Mouse (Mus musculus): ENCODE data around the gene Gse1. TPM values are rescaled to one million over a fixed set of nuclear protein-coding genes. Genes with fewer than 3 reads are reported as not detected.

Gse1 gene
- polyA plus RNA-seq, 1 experiment = 70.4 TPM

- no peak for DNase-seq (ENCODE audit: low read depth)
- TF ChIP-seq CTCF (IDR thresholded peaks at IDR 0.05; ENCODE audit: borderline replicate concordance, extremely low read depth, insufficient read depth, insufficient read length) = no peak
- TF ChIP-seq POLR2A (IDR thresholded peaks at IDR 0.05; ENCODE audit: borderline replicate concordance, extremely low read depth, insufficient read depth, insufficient read length, poor library complexity, severe bottlenecking) = no peak
These were observed 38.0 kb upstream of the Gse1 start for GRCm38 (mm10) chr8:120190107-120190809.

- TF ChIP-seq POLR2A (IDR thresholded peaks at IDR 0.05; ENCODE audit: borderline replicate concordance, extremely low read depth, insufficient read depth, insufficient read length, poor library complexity, severe bottlenecking) (no peak), CTCF (IDR thresholded peaks at IDR 0.05; ENCODE audit: borderline replicate concordance, extremely low read depth, insufficient read depth, insufficient read length) (no peak)
- peak; percentile 88 for DNase-seq (ENCODE audit: low read depth)
These were observed 37.3 kb upstream of the Gse1 start for GRCm38 (mm10) chr8:120190810-120191413.

GRCm38 (mm10) chr8:120191633-120192032, 36.6 kb upstream of the Gse1 start:
- no peak for TF ChIP-seq CTCF (IDR thresholded peaks at IDR 0.05; ENCODE audit: borderline replicate concordance, extremely low read depth, insufficient read depth, insufficient read length)
- no peak for TF ChIP-seq POLR2A (IDR thresholded peaks at IDR 0.05; ENCODE audit: borderline replicate concordance, extremely low read depth, insufficient read depth, insufficient read length, poor library complexity, severe bottlenecking)
- DNase-seq (ENCODE audit: low read depth) = peak; percentile 57

- no peak for TF ChIP-seq CTCF (IDR thresholded peaks at IDR 0.05; ENCODE audit: borderline replicate concordance, extremely low read depth, insufficient read depth, insufficient read length)
- no peak for TF ChIP-seq POLR2A (IDR thresholded peaks at IDR 0.05; ENCODE audit: borderline replicate concordance, extremely low read depth, insufficient read depth, insufficient read length, poor library complexity, severe bottlenecking)
- DNase-seq (ENCODE audit: low read depth) = no peak
These were observed 36.1 kb upstream of the Gse1 start for GRCm38 (mm10) chr8:120192118-120192517.

- DNase-seq (ENCODE audit: low read depth) = no peak
- TF ChIP-seq POLR2A (IDR thresholded peaks at IDR 0.05; ENCODE audit: borderline replicate concordance, extremely low read depth, insufficient read depth, insufficient read length, poor library complexity, severe bottlenecking) (no peak), CTCF (IDR thresholded peaks at IDR 0.05; ENCODE audit: borderline replicate concordance, extremely low read depth, insufficient read depth, insufficient read length) (no peak)
These were observed 26.9 kb upstream of the Gse1 start for GRCm38 (mm10) chr8:120201351-120201750.

GRCm38 (mm10) chr8:120202546-120202945, 25.7 kb upstream of the Gse1 start:
- DNase-seq (ENCODE audit: low read depth) = no peak
- TF ChIP-seq POLR2A (IDR thresholded peaks at IDR 0.05; ENCODE audit: borderline replicate concordance, extremely low read depth, insufficient read depth, insufficient read length, poor library complexity, severe bottlenecking) = no peak
- TF ChIP-seq CTCF (IDR thresholded peaks at IDR 0.05; ENCODE audit: borderline replicate concordance, extremely low read depth, insufficient read depth, insufficient read length) = no peak

- no peak for DNase-seq (ENCODE audit: low read depth)
- no peak for TF ChIP-seq CTCF (IDR thresholded peaks at IDR 0.05; ENCODE audit: borderline replicate concordance, extremely low read depth, insufficient read depth, insufficient read length)
- no peak for TF ChIP-seq POLR2A (IDR thresholded peaks at IDR 0.05; ENCODE audit: borderline replicate concordance, extremely low read depth, insufficient read depth, insufficient read length, poor library complexity, severe bottlenecking)
These were observed 23.4 kb upstream of the Gse1 start for GRCm38 (mm10) chr8:120204736-120205360.

GRCm38 (mm10) chr8:120205916-120206315, 22.3 kb upstream of the Gse1 start:
- no peak for DNase-seq (ENCODE audit: low read depth)
- no peak for TF ChIP-seq CTCF (IDR thresholded peaks at IDR 0.05; ENCODE audit: borderline replicate concordance, extremely low read depth, insufficient read depth, insufficient read length)
- no peak for TF ChIP-seq POLR2A (IDR thresholded peaks at IDR 0.05; ENCODE audit: borderline replicate concordance, extremely low read depth, insufficient read depth, insufficient read length, poor library complexity, severe bottlenecking)

GRCm38 (mm10) chr8:120207364-120207763, 20.9 kb upstream of the Gse1 start:
- no peak for DNase-seq (ENCODE audit: low read depth)
- no peak; the same call in 1 of the 2 replicates for TF ChIP-seq CTCF (IDR thresholded peaks at IDR 0.05; ENCODE audit: borderline replicate concordance, extremely low read depth, insufficient read depth, insufficient read length)
- TF ChIP-seq POLR2A (IDR thresholded peaks at IDR 0.05; ENCODE audit: borderline replicate concordance, extremely low read depth, insufficient read depth, insufficient read length, poor library complexity, severe bottlenecking) = no peak

GRCm38 (mm10) chr8:120208113-120208512, 20.1 kb upstream of the Gse1 start:
- no peak for DNase-seq (ENCODE audit: low read depth)
- TF ChIP-seq POLR2A (IDR thresholded peaks at IDR 0.05; ENCODE audit: borderline replicate concordance, extremely low read depth, insufficient read depth, insufficient read length, poor library complexity, severe bottlenecking) (no peak), CTCF (IDR thresholded peaks at IDR 0.05; ENCODE audit: borderline replicate concordance, extremely low read depth, insufficient read depth, insufficient read length) (no peak)

GRCm38 (mm10) chr8:120211345-120211744, 16.9 kb upstream of the Gse1 start:
- no peak for DNase-seq (ENCODE audit: low read depth)

More at GRCm38 (mm10) chr8:120211345-120211744, 16.9 kb upstream of the Gse1 start:
- TF ChIP-seq POLR2A (IDR thresholded peaks at IDR 0.05; ENCODE audit: borderline replicate concordance, extremely low read depth, insufficient read depth, insufficient read length, poor library complexity, severe bottlenecking) = no peak
- TF ChIP-seq CTCF (IDR thresholded peaks at IDR 0.05; ENCODE audit: borderline replicate concordance, extremely low read depth, insufficient read depth, insufficient read length) = peak; percentile 32; the same call in 1 of the 2 replicates

Measured in brain, embryonic 14.5 days (tissue).